Mouse (Mus musculus) kidney, embryonic 16.5 days (tissue): ENCODE measurements at regions not wholly inside any gene's neighbourhood (a gene's known extent, or its start where the extent isn't known, plus 50 kb on each side); places are given as distances from the start of the nearest gene placed in this dataset.

Experiments used
- ATAC-seq: fragments of 200-750 bp; cut with Nextera tagmentation; 2 replicates; pipeline ENCODE4 v1.8.0; 2017; ENCODE audit warnings: moderate TSS enrichment; ENCODE audit not compliant: low FRiP score, low TSS enrichment
- H3K27ac ChIP-seq: fragments of 300-500 bp; sonication (generic); 2 replicates; pipeline ENCODE4 v1.5.1; 2014; ENCODE audit warnings: low read length
- H3K27me3 ChIP-seq: fragments of 300-500 bp; sonication (generic); 2 replicates; pipeline ENCODE4 v1.6.1; 2014; ENCODE audit warnings: low read length, control low read depth, mixed read lengths; ENCODE audit not compliant: insufficient read depth
- H3K36me3 ChIP-seq: fragments of 300-500 bp; sonication (generic); 2 replicates; pipeline ENCODE4 v1.6.1; 2014; ENCODE audit warnings: low read length, control low read depth, mixed read lengths; ENCODE audit not compliant: insufficient read depth
- H3K4me1 ChIP-seq: fragments of 300-500 bp; sonication (generic); 2 replicates; pipeline ENCODE4 v1.6.1; 2014; ENCODE audit warnings: low read length, control low read depth, mixed read lengths; ENCODE audit not compliant: insufficient read depth
- H3K4me2 ChIP-seq: fragments of 300-500 bp; sonication (generic); replicated peaks from 2 replicates; pipeline ENCODE4 v1.6.1; 2014; ENCODE audit warnings: low read depth, low read length
- H3K4me3 ChIP-seq: fragments of 300-500 bp; sonication (generic); 2 replicates; pipeline ENCODE4 v1.5.1; 2014; ENCODE audit warnings: mild to moderate bottlenecking, low read length
- H3K9ac ChIP-seq: fragments of 300-500 bp; sonication (generic); replicated peaks from 2 replicates; pipeline ENCODE4 v1.6.1; 2014; ENCODE audit warnings: low read length
- H3K9me3 ChIP-seq: fragments of 300-500 bp; sonication (generic); 2 replicates; pipeline ENCODE4 v1.6.1; 2016; ENCODE audit warnings: low read length, control low read depth
- WGBS: fragments of 180-500 bp; shearing (Covaris S2); extraction: QIAGEN DNeasy Blood & Tissue Kit; methylation state at CpG from one replicate; pipeline ENCODE4 v1.1.7; 2014; 5-methylcytosine and 5-hydroxymethylcytosine counted together

- Histone ChIP-seq H3K27me3 (no peaks in the 10 kb centered on the region), H3K4me1 (0 out of 2 replicates have a peak, but pooled peaks cover 7% of the 10 kb centered on the region), H3K4me2 (no peak overlapping the region), H3K9me3 (0 out of 2 replicates have a peak, but pooled peaks cover 3% of the 10 kb centered on the region), H3K4me3 (no peak overlapping the region), H3K9ac (no peak overlapping the region), H3K27ac (no peak overlapping the region), H3K36me3 (no peaks in the 10 kb centered on the region)
- ATAC-seq: no peak
- WGBS: 68% methylated on average over 2 of the region's 2 CpGs
Measured at GRCm38 (mm10) chr17:10086558-10086957, 233.1 kb downstream of the Qk start.

- no peak for ATAC-seq
- H3K9ac ChIP-seq: no peak overlapping the region
- WGBS: 39% methylated on average over 2 of the region's 2 CpGs
- H3K27me3 ChIP-seq: no peaks in the 10 kb centered on the region
- no peak overlapping the region for H3K4me3 ChIP-seq
- H3K9me3 ChIP-seq: no peaks in the 10 kb centered on the region
- no peak overlapping the region for H3K27ac ChIP-seq
- 0 out of 2 replicates have a peak, but pooled peaks cover 7% of the 10 kb centered on the region for H3K4me1 ChIP-seq
- H3K4me2 ChIP-seq: no peak overlapping the region
- no peaks in the 10 kb centered on the region for H3K36me3 ChIP-seq
Measured at GRCm38 (mm10) chr17:10086132-10086531, 233.5 kb downstream of the Qk start.

GRCm38 (mm10) chr17:10081721-10082120, 237.9 kb downstream of the Qk start:
- Histone ChIP-seq H3K4me3 (no peak overlapping the region), H3K27me3 (no peaks in the 10 kb centered on the region), H3K36me3 (no peaks in the 10 kb centered on the region), H3K9ac (no peak overlapping the region), H3K9me3 (no peaks in the 10 kb centered on the region), H3K27ac (no peak overlapping the region), H3K4me1 (peaks cover 17% of the 10 kb centered on the region; the same call in 1 of the 2 replicates), H3K4me2 (no peak overlapping the region)
- no peak for ATAC-seq
- WGBS: 45% methylated on average over 10 of the region's 10 CpGs

- no peak overlapping the region for H3K9ac ChIP-seq
- WGBS: 34% methylated on average over 15 of the region's 15 CpGs
- no peaks in the 10 kb centered on the region for H3K9me3 ChIP-seq
- H3K4me1 ChIP-seq: peaks cover 9% of the 10 kb centered on the region; the same call in 1 of the 2 replicates
- H3K27ac ChIP-seq: no peak overlapping the region
- H3K4me3 ChIP-seq: no peak overlapping the region
- H3K4me2 ChIP-seq: no peak overlapping the region
- no peaks in the 10 kb centered on the region for H3K27me3 ChIP-seq
- no peaks in the 10 kb centered on the region for H3K36me3 ChIP-seq
- peak; percentile 84 for ATAC-seq
Measured at GRCm38 (mm10) chr17:10079853-10080650, 239.6 kb downstream of the Qk start.

GRCm38 (mm10) chr17:10078536-10079319, 240.9 kb downstream of the Qk start:
- WGBS: 61% methylated on average over 7 of the region's 7 CpGs
- H3K27ac ChIP-seq: no peak overlapping the region
- no peaks in the 10 kb centered on the region for H3K27me3 ChIP-seq
- H3K4me3 ChIP-seq: no peak overlapping the region
- peaks cover 9% of the 10 kb centered on the region; the same call in 1 of the 2 replicates for H3K4me1 ChIP-seq
- H3K9me3 ChIP-seq: no peaks in the 10 kb centered on the region
- ATAC-seq: no peak
- no peak overlapping the region for H3K9ac ChIP-seq
- H3K4me2 ChIP-seq: no peak overlapping the region
- H3K36me3 ChIP-seq: no peaks in the 10 kb centered on the region

- no peak for ATAC-seq
- Histone ChIP-seq H3K4me2 (no peak overlapping the region), H3K9me3 (no peaks in the 10 kb centered on the region), H3K36me3 (no peaks in the 10 kb centered on the region), H3K9ac (no peak overlapping the region), H3K4me1 (no peaks in the 10 kb centered on the region), H3K27ac (no peak overlapping the region), H3K4me3 (no peak overlapping the region), H3K27me3 (no peaks in the 10 kb centered on the region)
Measured at GRCm38 (mm10) chr17:10073301-10073700, 246.4 kb downstream of the Qk start.

- Histone ChIP-seq H3K9me3 (no peaks in the 10 kb centered on the region), H3K4me3 (no peak overlapping the region), H3K4me1 (no peaks in the 10 kb centered on the region), H3K36me3 (no peaks in the 10 kb centered on the region), H3K27me3 (no peaks in the 10 kb centered on the region), H3K4me2 (no peak overlapping the region), H3K27ac (no peak overlapping the region), H3K9ac (no peak overlapping the region)
- WGBS: 93% methylated on average over 3 of the region's 3 CpGs
- no peak for ATAC-seq
Measured at GRCm38 (mm10) chr17:10069251-10069650, 250.4 kb downstream of the Qk start.

GRCm38 (mm10) chr17:10065131-10065530, 254.5 kb downstream of the Qk start:
- WGBS: 69% methylated on average over 3 of the region's 3 CpGs

GRCm38 (mm10) chr17:10062546-10063100, 257.0 kb downstream of the Qk start:
- no peak overlapping the region for H3K27ac ChIP-seq
- H3K4me2 ChIP-seq: no peak overlapping the region
- 75% methylated on average over 8 of the region's 8 CpGs for WGBS
- no peak for ATAC-seq
- no peaks in the 10 kb centered on the region for H3K36me3 ChIP-seq
- no peaks in the 10 kb centered on the region for H3K9me3 ChIP-seq
- H3K4me3 ChIP-seq: no peak overlapping the region
- no peak overlapping the region for H3K9ac ChIP-seq
- H3K27me3 ChIP-seq: no peaks in the 10 kb centered on the region
- no peaks in the 10 kb centered on the region for H3K4me1 ChIP-seq

More at GRCm38 (mm10) chr17:10065131-10065530, 254.5 kb downstream of the Qk start:
- Histone ChIP-seq H3K4me1 (no peaks in the 10 kb centered on the region), H3K27ac (no peak overlapping the region), H3K4me3 (no peak overlapping the region), H3K27me3 (no peaks in the 10 kb centered on the region), H3K9me3 (no peaks in the 10 kb centered on the region), H3K36me3 (no peaks in the 10 kb centered on the region), H3K9ac (no peak overlapping the region), H3K4me2 (no peak overlapping the region)
- no peak for ATAC-seq
